Mouse (Mus musculus) midbrain, embryonic 16.5 days (tissue): ENCODE data around the gene BC029722. TPM values are rescaled to one million over a fixed set of nuclear protein-coding genes. Genes with fewer than 3 reads are reported as not detected.
"Not testable (repeated sequence)": the region's sequence is repeated elsewhere in the genome, so short reads cannot be mapped to it uniquely, and the experiment has no call there.

Source experiments
- ATAC-seq: fragments of 200-750 bp; cut with Nextera tagmentation; 2 replicates; pipeline ENCODE4 v1.8.0; 2017; ENCODE audit warnings: moderate TSS enrichment
- H3K27ac ChIP-seq: fragments of 300-500 bp; sonication (generic); 2 replicates; pipeline ENCODE4 v1.5.1; 2014; ENCODE audit warnings: mild to moderate bottlenecking, low read length, mixed read lengths
- H3K27me3 ChIP-seq: fragments of 300-500 bp; sonication (generic); 2 replicates; pipeline ENCODE4 v1.6.1; 2014; ENCODE audit warnings: low read depth, low read length, mixed read lengths; ENCODE audit not compliant: control insufficient read depth, insufficient read depth
- H3K36me3 ChIP-seq: fragments of 300-500 bp; sonication (generic); 2 replicates; pipeline ENCODE4 v1.6.1; 2014; ENCODE audit warnings: mild to moderate bottlenecking, low read length, moderate library complexity, mixed read lengths; ENCODE audit not compliant: control insufficient read depth, insufficient read depth
- H3K4me1 ChIP-seq: fragments of 300-500 bp; sonication (generic); 2 replicates; pipeline ENCODE4 v1.6.1; 2014; ENCODE audit warnings: mild to moderate bottlenecking, low read length, mixed read lengths; ENCODE audit not compliant: control insufficient read depth, insufficient read depth
- H3K4me2 ChIP-seq: fragments of 300-500 bp; sonication (generic); 2 replicates; pipeline ENCODE4 v1.6.1; 2014; ENCODE audit warnings: mild to moderate bottlenecking, low read length, mixed read lengths
- H3K4me3 ChIP-seq: fragments of 300-500 bp; sonication (generic); 2 replicates; pipeline ENCODE4 v1.5.1; 2014; ENCODE audit warnings: low read depth, mild to moderate bottlenecking, low read length, moderate library complexity, mixed read lengths
- H3K9ac ChIP-seq: fragments of 300-500 bp; sonication (generic); 2 replicates; pipeline ENCODE4 v1.6.1; 2014; ENCODE audit warnings: low read depth, low read length, mixed read lengths
- H3K9me3 ChIP-seq: fragments of 300-500 bp; sonication (generic); replicated peaks from 2 replicates; pipeline ENCODE4 v1.6.1; 2014; ENCODE audit warnings: mild to moderate bottlenecking, low read length, mixed read lengths; ENCODE audit not compliant: control insufficient read depth, poor library complexity, severe bottlenecking
- WGBS: fragments of 180-500 bp; shearing (Covaris S2); extraction: QIAGEN DNeasy Blood & Tissue Kit; methylation state at CpG from one replicate; pipeline ENCODE4 v1.1.7; 2014; 5-methylcytosine and 5-hydroxymethylcytosine counted together
- polyA plus RNA-seq: library from polyadenylated mRNA; unstranded; fragments of >200 nt; fragmentation: Nextera tagmentation; extraction: Ambion mirVana; gene quantifications from 2 replicates; pipeline ENCODE4 v1.2.1, GENCODE M21; 2015

BC029722 gene
- polyA plus RNA-seq, 1 experiment from 2014 or later = 44.0 TPM

DNA sequence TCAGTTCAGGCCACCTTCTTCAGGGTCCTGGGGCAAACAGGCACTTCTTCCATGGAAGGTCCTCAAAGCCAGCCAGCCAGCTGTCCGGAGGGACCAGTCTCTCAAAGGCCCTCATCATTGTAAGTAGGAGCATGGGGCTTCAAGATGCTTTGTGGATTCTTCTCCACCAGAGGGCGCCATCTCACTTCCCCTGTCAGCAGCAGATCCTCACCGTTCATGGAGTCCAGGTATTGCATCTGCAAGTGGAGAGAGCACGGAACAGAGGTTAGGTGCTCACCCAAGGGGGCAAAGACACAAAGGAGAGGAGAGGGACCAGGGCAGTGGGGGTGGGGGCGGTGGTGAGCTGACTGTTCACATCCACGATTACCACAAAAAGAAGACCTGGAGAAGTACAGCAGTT lies 29.1 kb upstream of the BC029722 start:
- Histone ChIP-seq H3K27ac (no peak overlapping the region), H3K36me3 (peaks cover 18% of the 10 kb centered on the region), H3K4me1 (no peaks in the 10 kb centered on the region), H3K27me3 (no peaks in the 10 kb centered on the region), H3K4me2 (no peak overlapping the region), H3K4me3 (no peak overlapping the region), H3K9me3 (no peaks in the 10 kb centered on the region), H3K9ac (no peak overlapping the region)
- no peak for ATAC-seq
- 30% methylated on average over 6 of the region's 6 CpGs for WGBS

GRCm38 (mm10) chr2:155846930-155847329 lies 27.7 kb upstream of the BC029722 start:
- WGBS = 91% methylated on average over 8 of the region's 8 CpGs
- H3K36me3 ChIP-seq = peaks cover 18% of the 10 kb centered on the region
- H3K4me1 ChIP-seq = no peaks in the 10 kb centered on the region
- H3K4me3 ChIP-seq = no peak overlapping the region
- H3K9ac ChIP-seq = no peak overlapping the region
- no peaks in the 10 kb centered on the region for H3K9me3 ChIP-seq
- H3K27ac ChIP-seq = no peak overlapping the region
- H3K27me3 ChIP-seq = no peaks in the 10 kb centered on the region
- no peak overlapping the region for H3K4me2 ChIP-seq
- no peak for ATAC-seq

GRCm38 (mm10) chr2:155838961-155839360 lies 19.7 kb upstream of the BC029722 start:
- no peak overlapping the region for H3K4me2 ChIP-seq
- 91% methylated on average over 4 of the region's 4 CpGs for WGBS
- no peaks in the 10 kb centered on the region for H3K27me3 ChIP-seq
- no peak overlapping the region for H3K27ac ChIP-seq
- no peaks in the 10 kb centered on the region for H3K9me3 ChIP-seq
- H3K4me3 ChIP-seq = no peak overlapping the region
- ATAC-seq = no peak
- H3K36me3 ChIP-seq = no peaks in the 10 kb centered on the region
- H3K4me1 ChIP-seq = no peaks in the 10 kb centered on the region
- H3K9ac ChIP-seq = no peak overlapping the region

DNA sequence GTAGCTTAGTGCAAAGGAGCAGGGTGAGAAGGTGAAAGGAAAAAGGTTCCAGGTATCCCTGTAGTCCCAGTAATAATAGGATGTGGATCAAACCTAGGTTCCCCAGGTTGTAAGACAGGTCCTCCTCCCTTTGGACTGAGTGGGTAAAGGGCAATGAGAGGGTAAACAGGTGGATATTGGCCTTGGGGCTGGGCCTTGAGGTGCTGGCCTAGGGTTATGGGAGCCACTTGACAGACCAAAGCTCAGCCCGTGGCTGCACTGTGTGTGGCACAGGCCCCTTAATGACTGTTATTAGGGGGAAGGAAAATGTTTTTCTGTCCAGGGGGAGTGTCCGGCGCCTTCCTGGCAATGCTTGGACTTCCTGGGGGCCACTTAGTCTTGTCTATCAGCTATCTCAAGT lies 18.7 kb upstream of the BC029722 start:
- H3K9me3 ChIP-seq = no peaks in the 10 kb centered on the region
- no peak for ATAC-seq
- no peak overlapping the region for H3K27ac ChIP-seq
- no peak overlapping the region for H3K4me2 ChIP-seq
- no peaks in the 10 kb centered on the region for H3K4me1 ChIP-seq
- H3K4me3 ChIP-seq = no peak overlapping the region
- no peak overlapping the region for H3K9ac ChIP-seq
- H3K27me3 ChIP-seq = no peaks in the 10 kb centered on the region
- H3K36me3 ChIP-seq = no peaks in the 10 kb centered on the region
- 80% methylated on average over 3 of the region's 3 CpGs for WGBS

DNA sequence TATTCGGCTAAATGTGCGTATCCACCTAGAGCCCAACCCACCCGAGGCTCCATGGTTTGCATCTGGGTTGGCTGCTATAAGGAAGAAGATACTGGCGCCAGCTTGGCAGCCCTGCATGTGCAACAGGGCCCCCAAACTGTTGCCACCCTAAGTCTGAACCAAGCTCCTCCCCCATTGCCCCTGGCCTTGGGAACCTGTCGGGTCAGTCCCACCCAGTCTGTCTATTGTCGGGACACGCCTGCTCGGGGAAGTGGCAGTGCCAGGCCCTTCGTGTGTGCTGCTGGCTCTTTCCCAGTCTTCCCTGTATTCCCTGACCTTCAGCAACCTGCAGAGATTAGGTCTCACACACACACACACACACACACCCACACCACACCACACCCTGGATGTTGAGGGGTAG lies 15.5 kb upstream of the BC029722 start, which contains the start of gene Fam83c:
TSS of gene Fam83c (minus strand) at position 123 of the 400 bp plus-strand sequence.
- Histone ChIP-seq H3K27ac (no peak within 1 kb of the TSS), H3K9ac (no peak within 1 kb of the TSS), H3K4me3 (no peak within 1 kb of the TSS), H3K36me3 (no peaks in the 10 kb centered on the region), H3K4me1 (no peaks in the 10 kb centered on the region), H3K27me3 (no peaks in the 10 kb centered on the region), H3K4me2 (no peak within 1 kb of the TSS), H3K9me3 (no peaks in the 10 kb centered on the region)
- 67% methylated on average over 9 of the region's 9 CpGs for WGBS
- no peak for ATAC-seq

GRCm38 (mm10) chr2:155832087-155832486 lies 12.9 kb upstream of the BC029722 start:
- H3K27ac ChIP-seq, ATAC-seq, H3K4me2 ChIP-seq, H3K27me3 ChIP-seq, H3K9me3 ChIP-seq, H3K4me3 ChIP-seq, H3K36me3 ChIP-seq, H3K9ac ChIP-seq: not testable (repeated sequence)
- 71% methylated on average over 1 of the region's 1 CpGs for WGBS
- peaks cover 11% of the 10 kb centered on the region for H3K4me1 ChIP-seq

- no peaks in the 10 kb centered on the region for H3K27me3 ChIP-seq
- no peak overlapping the region for H3K9ac ChIP-seq
- no peak overlapping the region for H3K4me2 ChIP-seq
- no peaks in the 10 kb centered on the region for H3K9me3 ChIP-seq
- no peak overlapping the region for H3K27ac ChIP-seq
- H3K4me1 ChIP-seq = peaks cover 11% of the 10 kb centered on the region
- H3K4me3 ChIP-seq = no peak overlapping the region
- 67% methylated on average over 9 of the region's 9 CpGs for WGBS
- H3K36me3 ChIP-seq = no peaks in the 10 kb centered on the region
- ATAC-seq = no peak
Observed at GRCm38 (mm10) chr2:155831302-155831701, 12.1 kb upstream of the BC029722 start.

GRCm38 (mm10) chr2:155830841-155831240 lies 11.6 kb upstream of the BC029722 start:
- no peak for ATAC-seq
- no peak overlapping the region for H3K4me2 ChIP-seq
- WGBS = 90% methylated on average over 8 of the region's 8 CpGs
- no peaks in the 10 kb centered on the region for H3K27me3 ChIP-seq
- H3K9ac ChIP-seq = no peak overlapping the region
- no peak overlapping the region for H3K4me3 ChIP-seq
- H3K27ac ChIP-seq = no peak overlapping the region
- no peaks in the 10 kb centered on the region for H3K36me3 ChIP-seq
- no peaks in the 10 kb centered on the region for H3K9me3 ChIP-seq
- peaks cover 12% of the 10 kb centered on the region for H3K4me1 ChIP-seq

DNA sequence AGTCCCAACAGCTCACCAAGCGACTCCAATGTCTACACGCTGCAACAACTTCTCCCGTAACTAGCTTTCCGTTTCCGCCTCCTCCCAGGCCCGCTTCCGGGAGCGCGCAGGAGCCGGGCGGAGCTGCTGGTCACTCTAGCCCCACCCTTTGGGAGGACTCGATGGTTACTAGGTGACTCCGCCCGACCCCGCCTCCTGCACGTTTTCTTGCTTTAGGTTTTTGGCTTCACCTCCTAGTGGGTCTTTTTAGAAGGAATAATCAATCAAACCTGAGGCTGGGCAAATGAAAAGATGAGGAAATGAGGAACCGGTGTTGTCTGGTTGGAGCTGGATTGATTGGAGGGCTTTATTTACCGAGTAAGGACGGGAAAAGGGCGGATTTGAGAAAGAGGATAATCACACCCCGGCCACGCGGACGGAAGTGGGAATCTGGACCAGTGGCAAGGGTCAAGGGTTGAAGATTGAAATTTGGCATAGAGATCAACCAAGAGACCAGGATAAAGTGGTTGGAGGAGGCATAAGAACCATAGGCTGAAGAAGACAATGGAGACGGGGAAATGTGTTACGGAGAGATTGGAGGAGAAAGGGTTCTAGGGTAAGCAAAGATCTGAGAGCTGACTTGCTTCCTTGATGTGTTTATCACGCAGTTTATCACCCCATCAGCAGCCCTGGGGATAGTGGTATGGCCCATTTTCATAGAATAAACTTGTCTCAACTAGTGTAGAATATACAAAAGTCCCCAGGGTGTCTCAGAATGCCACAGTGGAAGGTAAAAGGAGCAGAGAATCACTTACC lies 7.6 kb upstream of the BC029722 start, which contains the start of gene Eif6:
TSS of gene Eif6 (minus strand) at position 296 of the 795 bp plus-strand sequence.
- 2% methylated on average over 27 of the region's 27 CpGs for WGBS
- Histone ChIP-seq H3K9me3 (no peaks in the 10 kb centered on the region), H3K4me1 (peaks cover 22% of the 10 kb centered on the region), H3K27me3 (no peaks in the 10 kb centered on the region), H3K9ac (peak within 1 kb of the TSS; percentile 66), H3K4me2 (peak within 1 kb of the TSS; percentile 82), H3K27ac (peak within 1 kb of the TSS; percentile 87), H3K36me3 (peaks cover 9% of the 10 kb centered on the region; the same call in 1 of the 2 replicates), H3K4me3 (peak within 1 kb of the TSS; percentile 94)
- peak; percentile 94 for ATAC-seq
